Mouse (Mus musculus): ENCODE data around the gene Akt1.
A peak's percentile ranks its signal among the peaks of the same experiment; 100 is the strongest.

- TF ChIP-seq CTCF (IDR thresholded peaks at IDR 0.05; ENCODE audit: control insufficient read depth, insufficient read depth, insufficient replicate concordance, low read depth, low read length), result peak; percentile 80; the same call in 1 of the 2 replicates
- TF ChIP-seq POLR2A (IDR thresholded peaks at IDR 0.05; ENCODE audit: control insufficient read depth, low read depth, low read length), result no peak
Observed at GRCm38 (mm10) chr12:112627097-112627881, 47.4 kb downstream of the Akt1 start.

All from testis, adult 2 months (tissue).